Mouse (Mus musculus) kidney, postnatal 14 days (tissue): ENCODE data around the gene Gm21761.
"Not testable (repeated sequence)": the region's sequence is repeated elsewhere in the genome, so short reads cannot be mapped to it uniquely, and the experiment has no call there.

Source experiments
- DNase-seq: peaks from one replicate; pipeline ENCODE4 v3.0.0; 2022; ENCODE audit warnings: mixed read lengths

Gene Gm21761

GRCm38 (mm10) chr13:119929172-119929571 lies at the start of gene Gm21761:
Gm21761 (minus strand) TSS chr13:119929272.
- DNase-seq = not testable (repeated sequence)

DNA sequence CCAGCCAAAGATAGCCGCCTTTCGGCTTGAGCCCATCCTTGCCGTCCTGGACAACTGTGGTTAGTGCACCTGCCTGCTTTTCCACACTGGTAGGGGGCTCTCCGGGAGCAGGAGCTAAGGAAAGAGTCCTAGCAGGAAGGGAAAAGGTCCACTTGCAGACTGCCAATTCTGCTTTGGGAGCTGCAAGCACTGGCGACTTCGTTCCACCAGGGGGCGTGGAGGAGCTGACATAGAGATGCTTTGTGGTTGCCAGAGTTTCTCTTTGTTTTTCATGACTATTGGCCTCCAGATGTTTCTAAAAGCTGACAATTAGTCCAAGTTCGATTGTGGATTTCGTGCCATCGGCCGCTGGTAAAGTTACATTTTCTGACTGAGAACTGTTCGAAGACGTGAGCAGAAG lies 40.1 kb upstream of the Gm21761 start:
- DNase-seq = not testable (repeated sequence)

DNA sequence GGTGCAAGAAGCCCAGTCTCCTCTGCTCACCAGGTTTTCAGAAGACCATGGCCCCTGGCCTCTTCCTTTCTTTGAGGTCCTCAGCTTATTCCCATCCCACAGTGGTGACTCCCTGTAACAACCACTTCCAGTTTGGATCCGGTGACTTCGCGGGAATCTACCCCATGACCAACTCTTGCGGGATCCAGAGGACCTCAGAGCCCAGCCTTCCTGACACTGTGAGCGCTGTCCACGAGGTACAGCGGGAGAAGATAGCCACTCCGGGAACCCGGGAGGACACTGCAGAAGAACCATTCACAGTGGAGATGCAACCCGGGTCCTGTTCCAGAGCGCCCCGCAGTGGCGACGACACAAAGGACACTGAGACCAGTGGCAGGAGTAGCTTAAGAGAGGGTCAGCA lies 39.1 kb upstream of the Gm21761 start:
- not testable (repeated sequence) for DNase-seq

GRCm38 (mm10) chr13:119965968-119966367 lies 36.9 kb upstream of the Gm21761 start:
- DNase-seq = peak; percentile 6

GRCm38 (mm10) chr13:119965302-119965952 lies 36.4 kb upstream of the Gm21761 start:
- DNase-seq = peak; percentile 3

DNA sequence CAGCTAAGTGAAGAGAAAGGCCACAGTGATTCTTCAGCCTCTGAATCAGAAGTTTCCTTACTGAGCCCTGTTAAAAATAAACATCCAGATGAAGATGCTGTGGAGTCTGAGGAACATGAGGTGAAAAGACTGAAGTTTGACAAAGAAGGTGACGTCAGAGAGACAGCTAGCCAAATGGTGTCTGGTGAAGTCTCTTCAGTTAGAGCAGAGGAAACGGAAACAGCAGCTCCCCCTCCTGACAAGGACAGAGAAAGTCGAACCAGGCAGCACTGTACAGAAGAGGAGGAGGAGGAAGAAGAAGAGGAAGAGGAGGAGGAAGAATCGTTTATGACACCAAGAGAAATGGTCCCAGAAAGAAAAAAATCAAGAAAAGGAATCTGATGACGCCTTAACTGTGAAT lies 33.8 kb upstream of the Gm21761 start:
- not testable (repeated sequence) for DNase-seq

DNA sequence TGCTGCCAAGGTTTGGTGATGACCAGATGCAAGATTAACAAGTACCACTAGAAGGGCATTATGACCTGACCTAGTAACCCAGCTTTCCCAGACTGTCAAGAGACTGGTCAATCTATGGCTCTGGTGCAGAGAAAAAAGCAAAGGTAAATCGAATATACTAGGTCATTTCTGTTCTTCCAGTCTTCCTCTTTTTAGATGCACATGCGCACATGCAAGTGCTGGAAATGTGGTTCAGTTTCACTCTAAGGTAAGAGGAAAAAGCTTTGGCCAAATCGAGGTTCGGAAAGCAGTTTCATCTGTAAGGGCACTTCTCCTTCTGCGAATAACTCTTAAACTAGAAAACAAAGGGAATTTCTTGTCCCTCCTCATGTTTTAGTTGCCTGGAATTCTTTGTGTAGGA lies 26.5 kb upstream of the Gm21761 start:
- DNase-seq = not testable (repeated sequence)

GRCm38 (mm10) chr13:119955089-119955488 lies 26.0 kb upstream of the Gm21761 start:
- not testable (repeated sequence) for DNase-seq

DNA sequence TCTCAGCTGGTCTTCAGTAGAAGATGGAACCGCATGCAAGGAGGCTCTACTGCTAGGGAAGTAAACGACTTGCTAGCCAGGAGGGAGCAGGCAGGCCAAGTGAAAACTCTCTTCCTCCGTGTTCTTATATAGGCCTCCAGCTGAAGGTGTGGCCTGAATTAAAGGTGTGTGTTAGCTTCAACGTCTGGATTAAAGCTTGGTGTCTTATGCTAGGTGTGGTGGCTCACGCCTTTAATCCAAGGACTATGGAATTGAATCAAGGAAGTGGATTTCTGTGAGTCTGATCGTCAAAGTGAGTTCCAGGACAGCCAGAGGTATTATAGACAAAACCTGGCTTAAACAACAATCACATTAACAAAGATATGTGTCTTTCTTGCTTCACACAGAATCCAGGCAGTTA lies 21.6 kb upstream of the Gm21761 start, which contains the start of gene B020031M17Rik:
TSS of gene B020031M17Rik (minus strand) at position 101 of the 400 bp plus-strand sequence.
- not testable (repeated sequence) for DNase-seq

GRCm38 (mm10) chr13:119924597-119925340 lies 4.3 kb downstream of the Gm21761 start:
- not testable (repeated sequence) for DNase-seq

- not testable (repeated sequence) for DNase-seq
Observed at GRCm38 (mm10) chr13:119916966-119917722, 11.9 kb downstream of the Gm21761 start.

DNA sequence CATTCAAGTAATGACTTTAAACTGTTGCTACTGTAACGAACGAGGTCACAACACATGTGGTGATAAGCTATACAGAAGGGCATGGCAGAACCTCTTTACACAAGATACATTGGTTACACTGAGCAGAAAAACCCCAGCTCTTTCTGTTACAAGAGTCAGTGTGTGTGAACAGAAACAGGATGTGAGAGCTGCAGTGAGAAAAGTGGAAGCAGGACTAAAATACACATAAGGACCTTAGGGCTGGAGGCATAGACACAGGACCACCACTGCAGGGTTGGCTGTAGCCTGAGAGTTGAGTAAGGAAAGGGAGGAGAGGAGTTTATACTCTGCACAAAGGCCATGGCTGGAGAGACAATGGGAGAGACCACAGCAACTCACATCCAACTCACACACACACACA lies 12.6 kb downstream of the Gm21761 start:
- not testable (repeated sequence) for DNase-seq

DNA sequence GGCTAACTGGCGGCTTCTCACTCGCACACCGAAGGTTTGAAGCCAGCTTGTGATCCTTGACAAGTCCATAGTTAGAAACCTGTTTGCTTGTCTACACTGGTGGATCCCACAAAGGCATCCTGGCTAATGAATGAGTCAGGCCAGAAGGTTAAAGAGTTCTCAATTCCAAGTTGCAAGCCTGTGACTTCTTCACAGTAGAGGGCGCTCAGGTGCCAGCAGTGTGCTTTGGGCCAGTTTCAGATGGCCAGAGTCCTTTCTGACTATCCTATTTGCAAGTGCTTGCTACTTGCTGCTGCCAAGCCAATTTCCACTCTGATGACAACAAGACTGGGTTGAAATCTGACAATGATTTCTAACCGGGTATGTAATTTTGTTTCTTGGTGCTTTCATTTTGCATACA lies 30.5 kb downstream of the Gm21761 start:
- not testable (repeated sequence) for DNase-seq

- DNase-seq = not testable (repeated sequence)
Observed at GRCm38 (mm10) chr13:119894685-119895084, 34.4 kb downstream of the Gm21761 start, which contains the start of gene Tcstv1. Tcstv1 (minus strand) TSS chr13:119894785.

GRCm38 (mm10) chr13:119886896-119887295 lies 42.2 kb downstream of the Gm21761 start:
- DNase-seq = peak; percentile 36

- not testable (repeated sequence) for DNase-seq
Observed at GRCm38 (mm10) chr13:119864395-119864999, 64.6 kb downstream of the Gm21761 start.

DNA sequence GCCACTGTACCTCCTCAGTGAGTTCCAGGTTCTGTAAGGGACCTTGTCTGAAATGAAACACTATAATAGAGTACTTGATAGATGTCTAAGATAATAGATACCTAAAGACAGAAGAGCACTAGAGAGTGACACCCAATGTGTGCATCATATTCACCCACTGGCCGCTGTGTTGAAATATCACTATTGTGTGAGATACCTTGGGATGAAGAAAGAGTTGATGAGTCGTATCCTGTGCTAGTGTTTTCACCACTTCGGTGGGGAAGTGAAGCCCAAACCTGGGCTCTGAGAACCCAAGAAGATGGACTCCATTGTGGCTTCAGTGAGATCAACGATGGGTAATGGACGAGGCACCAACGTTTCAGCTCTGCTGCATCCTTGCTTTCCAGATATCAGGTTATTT lies 66.7 kb downstream of the Gm21761 start:
- not testable (repeated sequence) for DNase-seq
